Mouse (Mus musculus) small intestine, adult 2 months (tissue): Measurements from ENCODE around the gene Rbbp9. TPM values are rescaled to one million over a fixed set of nuclear protein-coding genes. Genes with fewer than 3 reads are reported as not detected.

ENCODE experiments used
- H3K27ac ChIP-seq: fragments of 200-500 bp; 2 replicates; pipeline ENCODE4 v1.5.1; 2012; ENCODE audit warnings: low read depth, low read length, control low read depth, inconsistent platforms; ENCODE audit not compliant: insufficient read depth
- H3K27me3 ChIP-seq: fragments of 200-500 bp; 2 replicates; pipeline ENCODE4 v1.6.1; 2012; ENCODE audit warnings: mild to moderate bottlenecking, moderate library complexity, low read length, inconsistent platforms; ENCODE audit not compliant: control insufficient read depth, insufficient read depth
- H3K36me3 ChIP-seq: fragments of 200-500 bp; 2 replicates; pipeline ENCODE4 v1.6.1; 2012; ENCODE audit warnings: mild to moderate bottlenecking, low read length, control low read depth, inconsistent platforms; ENCODE audit not compliant: control insufficient read depth, insufficient read depth
- H3K4me1 ChIP-seq: fragments of 200-500 bp; 2 replicates; pipeline ENCODE4 v1.6.1; 2012; ENCODE audit warnings: low read length, inconsistent platforms, mixed read lengths; ENCODE audit not compliant: control insufficient read depth, insufficient read depth, insufficient read length
- H3K4me3 ChIP-seq: fragments of 200-500 bp; 2 replicates; pipeline ENCODE4 v1.5.1; 2012; ENCODE audit warnings: low read depth, mild to moderate bottlenecking, control low read depth, inconsistent platforms, low read length, moderate library complexity
- CTCF ChIP-seq: fragments of 200-500 bp; IDR thresholded peaks from 2 replicates; pipeline ENCODE4 v1.5.1; 2012; ENCODE audit warnings: low read depth, mild to moderate bottlenecking, control low read depth, inconsistent platforms, low read length, moderate library complexity, mixed read lengths; ENCODE audit not compliant: insufficient replicate concordance, insufficient read length; ENCODE audit errors: extremely low read depth
- POLR2A ChIP-seq: fragments of 200-500 bp; IDR thresholded peaks from 2 replicates; pipeline ENCODE4 v1.6.1; 2012; ENCODE audit warnings: low read depth, mild to moderate bottlenecking, control low read depth, inconsistent platforms, low read length, moderate library complexity
- WGBS: fragments of 180-500 bp; shearing (Covaris S2); methylation state at CpG from one replicate; pipeline ENCODE4 v1.1.7; 2018; 5-methylcytosine and 5-hydroxymethylcytosine counted together
- polyA plus RNA-seq: library from polyadenylated mRNA; depleted of rRNA; stranded (reverse); fragments of >200 nt; gene quantifications from 2 replicates; pipeline ENCODE4 v1.2.3, GENCODE M21; 2012

The Rbbp9 gene
- polyA plus RNA-seq, 1 experiment, result 4.7 TPM

DNA sequence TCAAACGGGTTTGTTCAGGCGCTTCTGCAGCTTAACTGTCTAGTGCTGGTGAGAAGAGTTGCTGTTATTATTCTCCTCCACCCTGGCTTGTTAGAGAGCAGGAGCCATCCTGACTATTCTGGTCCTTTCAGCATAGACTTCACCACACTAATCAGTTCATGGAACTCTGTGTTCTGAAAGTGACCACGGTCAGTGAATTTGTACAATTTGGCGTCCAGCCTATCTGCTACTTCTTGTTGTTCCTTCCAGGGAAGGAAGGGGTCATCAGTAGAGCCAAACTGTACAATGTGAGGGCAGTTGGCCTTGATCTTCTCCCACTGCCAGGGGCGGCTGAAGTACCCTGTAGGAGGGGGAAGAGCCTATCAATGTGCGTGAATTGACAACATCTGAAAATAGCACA is 7.0 kb downstream of the Rbbp9 start:
- Histone ChIP-seq H3K27me3 (no peaks in the 10 kb centered on the region), H3K4me1 (peaks cover 5% of the 10 kb centered on the region; the same call in 1 of the 2 replicates), H3K4me3 (no peak overlapping the region), H3K27ac (no peak overlapping the region), H3K36me3 (peaks cover 23% of the 10 kb centered on the region)
- WGBS, result 90% methylated on average over 6 of the region's 6 CpGs
- no peak for TF ChIP-seq POLR2A
- no peak for TF ChIP-seq CTCF

- Histone ChIP-seq H3K36me3 (peaks cover 39% of the 10 kb centered on the region), H3K4me3 (no peak overlapping the region), H3K4me1 (peaks cover 5% of the 10 kb centered on the region; the same call in 1 of the 2 replicates), H3K27ac (no peak overlapping the region), H3K27me3 (no peaks in the 10 kb centered on the region)
- 83% methylated on average over 4 of the region's 4 CpGs for WGBS
- TF ChIP-seq CTCF (no peak), POLR2A (no peak)
These were observed 9.4 kb downstream of the Rbbp9 start for GRCm38 (mm10) chr2:144541246-144541645.

DNA sequence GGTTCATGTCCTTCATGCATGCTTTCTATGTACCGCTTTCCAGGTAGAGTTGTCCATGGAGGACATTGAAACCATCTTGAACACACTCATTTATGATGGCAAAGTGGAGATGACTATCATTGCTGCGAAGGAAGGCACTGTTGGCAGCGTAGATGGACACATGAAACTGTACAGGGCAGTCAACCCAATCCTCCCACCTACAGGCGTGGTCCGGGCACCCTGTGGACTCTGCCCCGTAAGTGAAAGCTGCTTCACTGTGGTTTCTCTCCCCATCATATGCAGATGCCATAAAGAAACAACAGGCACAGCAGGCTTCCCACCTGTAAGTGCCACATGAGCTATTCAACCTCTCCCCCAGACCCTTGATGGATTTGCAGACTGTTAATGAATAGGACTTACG is 13.5 kb downstream of the Rbbp9 start:
- WGBS, result 83% methylated on average over 7 of the region's 7 CpGs

DNA sequence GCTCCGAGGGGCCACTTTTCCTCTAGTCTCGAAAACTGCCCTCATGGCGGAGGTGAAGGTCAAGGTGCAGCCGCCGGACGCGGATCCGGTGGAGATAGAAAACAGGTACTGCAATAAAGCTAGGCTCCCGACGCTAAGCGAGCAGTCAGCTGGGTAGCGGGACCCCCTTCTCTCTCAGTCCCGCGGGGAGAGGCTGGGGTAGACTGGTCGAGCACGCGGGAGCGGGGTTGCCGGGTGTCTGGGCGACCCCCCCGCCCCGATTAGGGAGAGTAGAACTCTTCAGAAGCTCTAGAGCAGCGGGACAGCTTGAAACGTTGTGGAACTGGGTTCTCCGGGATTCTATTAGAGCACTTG is 22.9 kb downstream of the Rbbp9 start:
- Histone ChIP-seq H3K27ac (0 out of 2 replicates have a peak overlapping the region, but pooled peaks have one; percentile 90), H3K27me3 (no peaks in the 10 kb centered on the region), H3K36me3 (peaks cover 8% of the 10 kb centered on the region), H3K4me1 (peaks cover 2% of the 10 kb centered on the region; the same call in 1 of the 2 replicates), H3K4me3 (peak overlapping the region; percentile 81)
- WGBS, result under 1% methylated on average over 25 of the region's 25 CpGs
- no peak for TF ChIP-seq POLR2A
- TF ChIP-seq CTCF, result no peak

More for the DNA sequence above, 13.5 kb downstream of the Rbbp9 start:
- Histone ChIP-seq H3K4me3 (no peak overlapping the region), H3K27ac (no peak overlapping the region), H3K36me3 (peaks cover 61% of the 10 kb centered on the region), H3K27me3 (no peaks in the 10 kb centered on the region), H3K4me1 (no peaks in the 10 kb centered on the region)
- TF ChIP-seq CTCF (no peak), POLR2A (no peak)

- TF ChIP-seq CTCF, result no peak
- TF ChIP-seq POLR2A, result peak; percentile 37
- under 1% methylated on average over 56 of the region's 56 CpGs for WGBS
These were observed 23.5 kb downstream of the Rbbp9 start, which contains the start of the genes Dzank1 and Polr3f for GRCm38 (mm10) chr2:144526981-144527820. Gene Dzank1 (minus strand): TSS chr2:144527414. Gene Polr3f (plus strand): TSS chr2:144527718.

GRCm38 (mm10) chr2:144525856-144526255 is 24.8 kb downstream of the Rbbp9 start:
- WGBS, result 50% methylated on average over 10 of the region's 10 CpGs
- TF ChIP-seq POLR2A (no peak), CTCF (no peak)
- no peak overlapping the region for H3K4me3 ChIP-seq
- no peaks in the 10 kb centered on the region for H3K27me3 ChIP-seq
- peaks cover 2% of the 10 kb centered on the region; the same call in 1 of the 2 replicates for H3K4me1 ChIP-seq
- H3K27ac ChIP-seq, result no peak overlapping the region
- no peaks in the 10 kb centered on the region for H3K36me3 ChIP-seq

More at GRCm38 (mm10) chr2:144526981-144527820, 23.5 kb downstream of the Rbbp9 start, which contains the start of the genes Dzank1 and Polr3f:
- H3K27ac ChIP-seq, result peak within 1 kb of the TSS; percentile 90
- peaks cover 5% of the 10 kb centered on the region for H3K36me3 ChIP-seq
- H3K4me1 ChIP-seq, result peaks cover 2% of the 10 kb centered on the region; the same call in 1 of the 2 replicates
- peak within 1 kb of the TSS; percentile 81 for H3K4me3 ChIP-seq
- H3K27me3 ChIP-seq, result no peaks in the 10 kb centered on the region

GRCm38 (mm10) chr2:144519772-144520171 is 30.9 kb downstream of the Rbbp9 start:
- no peak overlapping the region for H3K4me3 ChIP-seq
- WGBS, result 46% methylated on average over 3 of the region's 3 CpGs

More at GRCm38 (mm10) chr2:144519772-144520171, 30.9 kb downstream of the Rbbp9 start:
- Histone ChIP-seq H3K4me1 (no peaks in the 10 kb centered on the region), H3K27me3 (no peaks in the 10 kb centered on the region), H3K36me3 (no peaks in the 10 kb centered on the region), H3K27ac (no peak overlapping the region)
- TF ChIP-seq POLR2A, result no peak
- TF ChIP-seq CTCF, result no peak
